Mouse (Mus musculus) heart, embryonic 14.5 days (tissue): ENCODE measurements around the gene Tcl1. TPM values are rescaled to one million over a fixed set of nuclear protein-coding genes. Genes with fewer than 3 reads are reported as not detected.
A peak's percentile ranks its signal among the peaks of the same experiment; 100 is the strongest.

Experiments used
- ATAC-seq: fragments of 200-750 bp; cut with Nextera tagmentation; 2 replicates; pipeline ENCODE4 v1.8.0; 2017; ENCODE audit warnings: low read depth, moderate TSS enrichment; ENCODE audit not compliant: insufficient number of reproducible peaks, insufficient read depth, low FRiP score
- H3K27ac ChIP-seq, 2 experiments: fragments of 200-500 bp in 1 of 2; fragments of 300-500 bp in 1 of 2; sonication (generic) in 1 of 2; replicated peaks in 1 of 2; 2 replicates each; pipeline ENCODE4 v1.5.1; 2012 to 2014; ENCODE audit warnings: low read depth in 2 of 2, low read length in 2 of 2, control low read depth in 1 of 2, mild to moderate bottlenecking in 1 of 2, mixed read lengths in 1 of 2; ENCODE audit not compliant: control insufficient read depth in 1 of 2, insufficient read depth in 1 of 2
- H3K27me3 ChIP-seq: fragments of 300-500 bp; sonication (generic); 2 replicates; pipeline ENCODE4 v1.6.1; 2014; ENCODE audit warnings: mild to moderate bottlenecking, low read length, control low read depth; ENCODE audit not compliant: control insufficient read depth, insufficient read depth
- H3K36me3 ChIP-seq: fragments of 300-500 bp; sonication (generic); 2 replicates; pipeline ENCODE4 v1.6.1; 2014; ENCODE audit warnings: mild to moderate bottlenecking, control low read depth, low read length, mixed read lengths; ENCODE audit not compliant: control insufficient read depth, insufficient read depth
- H3K4me1 ChIP-seq, 2 experiments: fragments of 200-500 bp in 1 of 2; fragments of 300-500 bp in 1 of 2; sonication (generic) in 1 of 2; 2 replicates each; pipeline ENCODE4 v1.6.1; 2012 to 2014; ENCODE audit warnings: low read length in 2 of 2, control low read depth in 1 of 2, mixed read lengths in 1 of 2; ENCODE audit not compliant: control insufficient read depth in 2 of 2, insufficient read depth in 2 of 2
- H3K4me2 ChIP-seq: fragments of 300-500 bp; sonication (generic); 2 replicates; pipeline ENCODE4 v1.6.1; 2014; ENCODE audit warnings: mild to moderate bottlenecking, low read length
- H3K4me3 ChIP-seq, 2 experiments: fragments of 200-500 bp in 1 of 2; fragments of 300-500 bp in 1 of 2; sonication (generic) in 1 of 2; 2 replicates each; pipeline ENCODE4 v1.5.1; 2012 to 2014; ENCODE audit warnings: low read length in 2 of 2, mild to moderate bottlenecking in 2 of 2, control low read depth in 1 of 2, low read depth in 1 of 2, moderate library complexity in 1 of 2; ENCODE audit not compliant: control insufficient read depth in 1 of 2, insufficient read depth in 1 of 2
- H3K9ac ChIP-seq: fragments of 300-500 bp; sonication (generic); 2 replicates; pipeline ENCODE4 v1.6.1; 2014; ENCODE audit warnings: mild to moderate bottlenecking, low read length
- H3K9me3 ChIP-seq: fragments of 300-500 bp; sonication (generic); 2 replicates; pipeline ENCODE4 v1.6.1; 2016; ENCODE audit warnings: low read length, control low read depth; ENCODE audit not compliant: control insufficient read depth
- WGBS: fragments of 180-500 bp; shearing (Covaris S2); extraction: QIAGEN DNeasy Blood & Tissue Kit; methylation state at CpG from one replicate; pipeline ENCODE4 v1.1.7; 2014; 5-methylcytosine and 5-hydroxymethylcytosine counted together
- polyA plus RNA-seq: library from polyadenylated mRNA; unstranded; fragments of >200 nt; fragmentation: Nextera tagmentation; extraction: Ambion mirVana; gene quantifications from 2 replicates; pipeline ENCODE4 v1.2.1, GENCODE M21; 2014

Gene Tcl1
- polyA plus RNA-seq, 1 experiment from 2014 or later: not detected

GRCm38 (mm10) chr12:105248763-105249233 lies 26.2 kb upstream of the Tcl1 start:
- H3K9me3 ChIP-seq: no peaks in the 10 kb centered on the region
- 7% methylated on average over 9 of the region's 9 CpGs for WGBS
- H3K9ac ChIP-seq: no peak overlapping the region
- H3K4me2 ChIP-seq: peak overlapping the region; percentile 38
- H3K27me3 ChIP-seq: no peaks in the 10 kb centered on the region; the same call in 1 of the 2 replicates
- H3K27ac ChIP-seq: no peak overlapping the region
- H3K4me3 ChIP-seq: no peak overlapping the region
- H3K4me1 ChIP-seq: peaks cover 5 to 6% of the 10 kb centered on the region in 2 experiments; a peak in 2 of 4 replicates
- no peak for ATAC-seq
- no peaks in the 10 kb centered on the region for H3K36me3 ChIP-seq

- H3K4me3 ChIP-seq: no peak overlapping the region
- H3K9me3 ChIP-seq: 0 out of 2 replicates have a peak, but pooled peaks cover 2% of the 10 kb centered on the region
- no peaks in the 10 kb centered on the region for H3K4me1 ChIP-seq
- H3K9ac ChIP-seq: no peak overlapping the region
- ATAC-seq: no peak
- no peak overlapping the region for H3K27ac ChIP-seq
- no peaks in the 10 kb centered on the region; the same call in 1 of the 2 replicates for H3K27me3 ChIP-seq
- H3K36me3 ChIP-seq: no peaks in the 10 kb centered on the region
- H3K4me2 ChIP-seq: no peak overlapping the region
- 76% methylated on average over 9 of the region's 9 CpGs for WGBS
Observed at GRCm38 (mm10) chr12:105239060-105239459, 16.5 kb upstream of the Tcl1 start.

- H3K27ac ChIP-seq: no peak overlapping the region
- no peaks in the 10 kb centered on the region for H3K4me1 ChIP-seq
- 0 out of 2 replicates have a peak, but pooled peaks cover under 1% of the 10 kb centered on the region for H3K9me3 ChIP-seq
- H3K4me2 ChIP-seq: no peak overlapping the region
- no peak overlapping the region for H3K4me3 ChIP-seq
- WGBS: 63% methylated on average over 3 of the region's 3 CpGs
- no peaks in the 10 kb centered on the region for H3K27me3 ChIP-seq
- H3K9ac ChIP-seq: no peak overlapping the region
- no peak for ATAC-seq
- no peaks in the 10 kb centered on the region for H3K36me3 ChIP-seq
Observed at GRCm38 (mm10) chr12:105235091-105235490, 12.5 kb upstream of the Tcl1 start.

GRCm38 (mm10) chr12:105234362-105234761 lies 11.8 kb upstream of the Tcl1 start:
- Histone ChIP-seq H3K4me1 (no peaks in the 10 kb centered on the region), H3K4me2 (no peak overlapping the region), H3K9ac (no peak overlapping the region), H3K27ac (no peak overlapping the region), H3K4me3 (no peak overlapping the region), H3K36me3 (no peaks in the 10 kb centered on the region), H3K9me3 (no peaks in the 10 kb centered on the region), H3K27me3 (no peaks in the 10 kb centered on the region)
- 60% methylated on average over 11 of the region's 11 CpGs for WGBS
- ATAC-seq: no peak

GRCm38 (mm10) chr12:105224621-105225320 lies 2.2 kb upstream of the Tcl1 start:
- Histone ChIP-seq H3K27ac (no peak overlapping the region), H3K27me3 (no peaks in the 10 kb centered on the region), H3K4me3 (no peak overlapping the region), H3K36me3 (no peaks in the 10 kb centered on the region), H3K9ac (no peak overlapping the region), H3K4me2 (no peak overlapping the region), H3K9me3 (no peaks in the 10 kb centered on the region), H3K4me1 (no peaks in the 10 kb centered on the region)
- ATAC-seq: no peak
- WGBS: 56% methylated on average over 16 of the region's 16 CpGs

- WGBS: 80% methylated on average over 7 of the region's 7 CpGs
- Histone ChIP-seq H3K4me1 (no peaks in the 10 kb centered on the region), H3K27ac (no peak overlapping the region), H3K9ac (no peak overlapping the region), H3K9me3 (no peaks in the 10 kb centered on the region), H3K4me2 (no peak overlapping the region), H3K4me3 (no peak overlapping the region), H3K36me3 (no peaks in the 10 kb centered on the region), H3K27me3 (no peaks in the 10 kb centered on the region)
- no peak for ATAC-seq
Observed at GRCm38 (mm10) chr12:105217101-105217760, 5.4 kb downstream of the Tcl1 start.

- H3K4me2 ChIP-seq: no peak overlapping the region
- H3K27ac ChIP-seq: no peak overlapping the region
- no peaks in the 10 kb centered on the region for H3K27me3 ChIP-seq
- no peaks in the 10 kb centered on the region for H3K36me3 ChIP-seq
- H3K9ac ChIP-seq: no peak overlapping the region
- no peak overlapping the region for H3K4me3 ChIP-seq
- no peak for ATAC-seq
- no peaks in the 10 kb centered on the region for H3K9me3 ChIP-seq
- WGBS: 87% methylated on average over 7 of the region's 7 CpGs
- no peaks in the 10 kb centered on the region for H3K4me1 ChIP-seq
Observed at GRCm38 (mm10) chr12:105209231-105209630, 13.4 kb downstream of the Tcl1 start.
